Mouse (Mus musculus) ZHBTc4 (cell line): Measurements from ENCODE around the gene Mpdz.

Experiments used
- DNase-seq: peaks from one replicate; pipeline ENCODE4 v3.0.0-alpha.2; 2011; ENCODE audit warnings: low read depth, low spot score

Gene Mpdz

GRCm38 (mm10) chr4:81283081-81283480 is 159.5 kb downstream of the Mpdz start:
- no peak for DNase-seq

GRCm38 (mm10) chr4:81280098-81280497 is 162.5 kb downstream of the Mpdz start:
- DNase-seq = no peak

GRCm38 (mm10) chr4:81279451-81279850 is 163.2 kb downstream of the Mpdz start:
- no peak for DNase-seq

GRCm38 (mm10) chr4:81275957-81276715 is 166.5 kb downstream of the Mpdz start:
- no peak for DNase-seq

- DNase-seq = no peak
Observed at GRCm38 (mm10) chr4:81273067-81273466, 169.5 kb downstream of the Mpdz start.

GRCm38 (mm10) chr4:81252859-81253780 is 189.5 kb downstream of the Mpdz start:
- no peak for DNase-seq

GRCm38 (mm10) chr4:81252334-81252733 is 190.3 kb downstream of the Mpdz start:
- no peak for DNase-seq

- DNase-seq = peak; percentile 67
Observed at GRCm38 (mm10) chr4:81251934-81252333, 190.7 kb downstream of the Mpdz start.

- no peak for DNase-seq
Observed at GRCm38 (mm10) chr4:81249245-81249644, 193.4 kb downstream of the Mpdz start.

- DNase-seq = peak; percentile 5
Observed at GRCm38 (mm10) chr4:81236227-81236626, 206.4 kb downstream of the Mpdz start.
